Mouse (Mus musculus) CD4-positive, CD25-positive, alpha-beta regulatory T cell, adult 9 weeks (primary cell): ENCODE data around the gene Olfr849. TPM values are rescaled to one million over a fixed set of nuclear protein-coding genes. Genes with fewer than 3 reads are reported as not detected.

Source experiments
- polyA plus RNA-seq: library from polyadenylated mRNA; unstranded; fragments of 100-300 nt; shearing (Covaris generic); gene quantifications from one replicate; pipeline ENCODE4 v1.2.1, GENCODE M21; 2017

Olfr849 gene
- polyA plus RNA-seq: not detected

GRCm38 (mm10) chr9:19439966-19440365 lies at the start of gene Olfr849:
Olfr849 (plus strand) TSS chr9:19440266.

GRCm38 (mm10) chr9:19478148-19478547 lies 38.1 kb downstream of the Olfr849 start, which contains the start of gene Olfr850:
Olfr850 (minus strand) TSS chr9:19478248.

GRCm38 (mm10) chr9:19492995-19493394 lies 52.9 kb downstream of the Olfr849 start, which contains the start of gene Olfr851:
Olfr851 (plus strand) TSS chr9:19493295.

Other genes starting within 250 kb of the Olfr849 start
- not detected for gene Olfr843, start 188.3 kb upstream of the Olfr849 start, polyA plus RNA-seq
- not detected for gene Olfr844, start 123.9 kb upstream of the Olfr849 start, polyA plus RNA-seq
- gene Olfr845, start 103.8 kb upstream of the Olfr849 start, polyA plus RNA-seq: not detected
- not detected for gene Olfr846, start 76.3 kb upstream of the Olfr849 start, polyA plus RNA-seq
- not detected for gene Olfr847, start 61.6 kb upstream of the Olfr849 start, polyA plus RNA-seq
- not detected for gene Olfr850, start 38.0 kb downstream of the Olfr849 start, polyA plus RNA-seq
- gene Olfr851, start 53.0 kb downstream of the Olfr849 start, polyA plus RNA-seq: not detected
- gene Olfr853, start 100.8 kb downstream of the Olfr849 start, polyA plus RNA-seq: not detected
- gene Olfr854, start 127.1 kb downstream of the Olfr849 start, polyA plus RNA-seq: not detected
- not detected for gene Olfr855, start 142.4 kb downstream of the Olfr849 start, polyA plus RNA-seq
- gene Zfp317, start 181.8 kb downstream of the Olfr849 start, polyA plus RNA-seq: 39.7 TPM